Mouse (Mus musculus) CH12.LX (cell line): ENCODE results near the gene Mrpl2. TPM values are rescaled to one million over a fixed set of nuclear protein-coding genes. Genes with fewer than 3 reads are reported as not detected.

ENCODE experiments used
- DNase-seq: peaks from one replicate; pipeline ENCODE4 v3.0.0-alpha.2; 2013; ENCODE audit errors: extremely low read depth
- H3K27ac ChIP-seq: 2 replicates; pipeline ENCODE4 v1.5.1; 2012; ENCODE audit warnings: low read depth, mild to moderate bottlenecking, control low read depth, moderate library complexity; ENCODE audit not compliant: insufficient read depth
- H3K27me3 ChIP-seq: replicated peaks from 2 replicates; pipeline ENCODE3; 2012; ENCODE audit warnings: inconsistent platforms
- H3K36me3 ChIP-seq, 2 experiments: replicated peaks in 1 of 2; 2 replicates each; pipeline versions ENCODE3 to v1.6.1; 2012; ENCODE audit warnings: inconsistent platforms in 1 of 2, low read length in 1 of 2, mild to moderate bottlenecking in 1 of 2, mixed read lengths in 1 of 2, moderate library complexity in 1 of 2; ENCODE audit not compliant: control insufficient read depth in 1 of 2, insufficient read depth in 1 of 2
- H3K4me1 ChIP-seq, 2 experiments: 2 replicates each; pipeline ENCODE4 v1.6.1; 2012; ENCODE audit warnings: inconsistent platforms in 1 of 2, moderate library complexity in 1 of 2; ENCODE audit not compliant: insufficient read depth in 2 of 2, control insufficient read depth in 1 of 2
- H3K4me2 ChIP-seq: 2 replicates; pipeline ENCODE4 v1.6.1; 2012; ENCODE audit warnings: low read depth, mild to moderate bottlenecking, control low read depth; ENCODE audit not compliant: poor library complexity, insufficient read depth, severe bottlenecking
- H3K4me3 ChIP-seq, 3 experiments: fragments of 150-350 bp in 1 of 3; sonication (generic) in 1 of 3; replicated peaks in 1 of 3; 2 replicates each; pipeline versions ENCODE3 to v1.5.1; 2011 to 2012; ENCODE audit warnings: low read depth in 2 of 3, low read length in 2 of 3, mild to moderate bottlenecking in 2 of 3, moderate library complexity in 2 of 3, control low read depth in 1 of 3, improper control_type of control experiment in 1 of 3, inconsistent platforms in 1 of 3, mixed read lengths in 1 of 3; ENCODE audit not compliant: poor library complexity in 1 of 3
- H3K79me2 ChIP-seq: replicated peaks from 2 replicates; pipeline ENCODE4 v1.6.1; 2012; ENCODE audit warnings: mild to moderate bottlenecking, moderate library complexity; ENCODE audit not compliant: control insufficient read depth, poor library complexity, insufficient read depth, severe bottlenecking; ENCODE audit errors: extremely low read depth
- H3K9ac ChIP-seq: 2 replicates; pipeline ENCODE4 v1.6.1; 2012; ENCODE audit warnings: low read depth, mild to moderate bottlenecking, control low read depth, moderate library complexity; ENCODE audit not compliant: insufficient read depth
- H3K9me3 ChIP-seq: replicated peaks from 2 replicates; pipeline ENCODE3; 2012; ENCODE audit warnings: low read length, inconsistent platforms, mixed read lengths
- CHD1 ChIP-seq: IDR thresholded peaks from 2 replicates; pipeline ENCODE4 v1.6.1; 2012; ENCODE audit warnings: low read depth, low read length, improper control_type of control experiment, inconsistent platforms
- CHD2 ChIP-seq: IDR thresholded peaks from 2 replicates; pipeline ENCODE4 v1.6.1; 2011; ENCODE audit warnings: low read length, improper control_type of control experiment
- E2F4 ChIP-seq: IDR thresholded peaks from 2 replicates; pipeline ENCODE4 v1.6.1; 2011; ENCODE audit warnings: low read depth, low read length, improper control_type of control experiment; ENCODE audit not compliant: insufficient replicate concordance
- ELF1 ChIP-seq: IDR thresholded peaks from 2 replicates; pipeline ENCODE4 v1.6.1; 2014; ENCODE audit warnings: low read depth, mild to moderate bottlenecking, inconsistent platforms, low read length, improper control_type of control experiment
- EP300 ChIP-seq: IDR thresholded peaks from 2 replicates; pipeline ENCODE4 v1.6.1; 2011; ENCODE audit warnings: low read length, improper control_type of control experiment
- ETS1 ChIP-seq: conservative IDR thresholded peaks from 2 replicates; pipeline ENCODE4 v1.6.1; 2012; ENCODE audit warnings: low read depth, mild to moderate bottlenecking, inconsistent platforms, low read length, improper control_type of control experiment, moderate library complexity
- HCFC1 ChIP-seq: IDR thresholded peaks from 2 replicates; pipeline ENCODE4 v1.6.1; 2012; ENCODE audit warnings: low read depth, mild to moderate bottlenecking, inconsistent platforms, low read length, improper control_type of control experiment
- IRF4 ChIP-seq: IDR thresholded peaks from 2 replicates; pipeline ENCODE4 v1.6.1; 2014; ENCODE audit warnings: low read depth, mild to moderate bottlenecking, inconsistent platforms, low read length, improper control_type of control experiment
- JUN ChIP-seq: IDR thresholded peaks from 2 replicates; pipeline ENCODE4 v1.6.1; 2011; ENCODE audit warnings: low read depth, mild to moderate bottlenecking, low read length, improper control_type of control experiment, moderate library complexity; ENCODE audit not compliant: insufficient read depth
- JUND ChIP-seq: conservative IDR thresholded peaks from 2 replicates; pipeline ENCODE4 v1.6.1; 2011; ENCODE audit warnings: low read depth, low read length, improper control_type of control experiment
- MAFK ChIP-seq: IDR thresholded peaks from 2 replicates; pipeline ENCODE4 v1.6.1; 2011; ENCODE audit warnings: low read length, improper control_type of control experiment; ENCODE audit not compliant: insufficient replicate concordance
- MEF2A ChIP-seq: IDR thresholded peaks from 2 replicates; pipeline ENCODE4 v1.6.1; 2014; ENCODE audit warnings: low read depth, mild to moderate bottlenecking, inconsistent platforms, low read length, improper control_type of control experiment, borderline replicate concordance
- NELFE ChIP-seq: IDR thresholded peaks from 2 replicates; pipeline ENCODE4 v1.6.1; 2011; ENCODE audit warnings: low read depth, low read length, improper control_type of control experiment
- NRF1 ChIP-seq: IDR thresholded peaks from 2 replicates; pipeline ENCODE4 v1.6.1; 2014; ENCODE audit warnings: low read depth, mild to moderate bottlenecking, inconsistent platforms, low read length, improper control_type of control experiment, moderate library complexity
- PAX5 ChIP-seq: IDR thresholded peaks from 2 replicates; pipeline ENCODE4 v1.6.1; 2012; ENCODE audit warnings: low read length, inconsistent platforms, mixed read lengths
- POLR2A ChIP-seq: IDR thresholded peaks from 2 replicates; pipeline ENCODE4 v1.6.1; 2011; ENCODE audit warnings: low read depth, mild to moderate bottlenecking, improper control_type of control experiment, low read length
- SIN3A ChIP-seq: IDR thresholded peaks from 2 replicates; pipeline ENCODE4 v1.6.1; 2012; ENCODE audit warnings: low read length, improper control_type of control experiment, inconsistent platforms
- SMC3 ChIP-seq: IDR thresholded peaks from 2 replicates; pipeline ENCODE4 v1.6.1; 2011; ENCODE audit warnings: low read depth, low read length, improper control_type of control experiment
- TCF12 ChIP-seq: IDR thresholded peaks from 2 replicates; pipeline ENCODE4 v1.6.1; 2014; ENCODE audit warnings: low read depth, mild to moderate bottlenecking, inconsistent platforms, low read length, improper control_type of control experiment
- USF2 ChIP-seq: conservative IDR thresholded peaks from 2 replicates; pipeline ENCODE4 v1.6.1; 2011; ENCODE audit warnings: low read depth, low read length, improper control_type of control experiment
- ZKSCAN1 ChIP-seq: IDR thresholded peaks from 2 replicates; pipeline ENCODE4 v1.6.1; 2012; ENCODE audit warnings: low read depth, inconsistent platforms, low read length, improper control_type of control experiment, borderline replicate concordance
- dilution Hi-C: fragments of 300-500 bp; cut with MboI; formaldehyde crosslinking; loops from 2 replicates; pipeline ENCODE4 v1.14.3; 2020; ENCODE audit warnings: low sequenced_read_pairs; ENCODE audit not compliant: extremely low pct_unique_long_range_greater_than_20kb, extremely low pct_ligation_motif_present
- in situ Hi-C: fragments of 300-500 bp; cut with MboI; formaldehyde crosslinking; loops from 3 replicates; pipeline ENCODE4 v1.14.3; 2019; ENCODE audit warnings: low sequenced_read_pairs, low pct_ligation_motif_present, low pct_unique_long_range_greater_than_20kb, mixed read lengths
- polyA plus RNA-seq: library from polyadenylated mRNA; unstranded; fragments of >175 nt; gene quantifications from 2 replicates; pipeline ENCODE4 v1.2.1, GENCODE M21; 2012; ENCODE audit warnings: low read depth; ENCODE audit not compliant: insufficient read length
- total RNA-seq, 2 experiments: library from RNA; depleted of rRNA; stranded (reverse); fragments of 300-350 nt in 1 of 2; fragments of >200 nt in 1 of 2; gene quantifications; 2 replicates each; pipeline ENCODE4 v1.2.3; 2012 to 2014

Mrpl2 gene
- total and polyA plus RNA-seq, 3 experiments, result 130 to 238 (median 158) TPM

DNA sequence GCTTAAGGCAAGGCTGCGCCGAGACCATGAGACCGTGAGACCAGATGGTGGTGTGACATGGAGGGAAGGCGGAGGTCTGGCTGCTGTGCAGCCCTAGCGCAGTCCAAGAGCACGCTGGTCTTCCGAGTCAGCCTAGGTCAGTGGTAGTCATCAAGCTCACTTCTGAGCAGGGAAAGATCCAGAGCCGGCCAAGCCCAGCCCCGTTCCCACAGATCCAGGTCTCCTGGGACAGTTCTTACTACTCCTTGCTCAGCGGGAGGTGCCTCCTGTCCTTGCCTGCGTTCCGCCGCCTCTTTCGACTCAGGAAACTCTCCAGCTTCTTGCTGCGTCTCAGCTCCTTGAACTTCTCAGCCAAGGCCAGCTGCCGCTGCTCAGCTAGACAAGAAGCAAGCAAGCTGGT, 21.7 kb downstream of the Mrpl2 start:
- dilution Hi-C loops, result no loop called here
- H3K27me3 ChIP-seq, result no peaks in the 10 kb centered on the region
- H3K9me3 ChIP-seq, result peaks cover 7% of the 10 kb centered on the region
- no peak overlapping the region for H3K4me2 ChIP-seq
- no peak for DNase-seq
- H3K27ac ChIP-seq, result no peak overlapping the region
- H3K4me1 ChIP-seq, result peaks cover 0 to 16% of the 10 kb centered on the region in 2 experiments; a peak in 2 of 4 replicates
- H3K9ac ChIP-seq, result no peak overlapping the region
- in situ Hi-C loops, result no loop called here
- no peak for TF ChIP-seq SIN3A
- TF ChIP-seq HCFC1, result no peak
- no peak for TF ChIP-seq ETS1
- no peak for TF ChIP-seq MEF2A
- no peak for TF ChIP-seq JUND
- no peak for TF ChIP-seq NRF1
- no peak for TF ChIP-seq EP300
- no peak for TF ChIP-seq USF2
- TF ChIP-seq CHD1, result no peak
- TF ChIP-seq POLR2A, result no peak
- no peak for TF ChIP-seq ELF1
- no peak for TF ChIP-seq PAX5
- no peak for TF ChIP-seq CHD2
- no peak for TF ChIP-seq IRF4
- no peak for TF ChIP-seq MAFK
- TF ChIP-seq TCF12, result no peak
- TF ChIP-seq JUN, result no peak
- no peak for TF ChIP-seq SMC3
- no peak for TF ChIP-seq ZKSCAN1
- no peak for TF ChIP-seq NELFE
- H3K79me2 ChIP-seq, result peaks cover 8% of the 10 kb centered on the region
- peaks cover 67 to 90% of the 10 kb centered on the region in 2 experiments for H3K36me3 ChIP-seq
- no peak overlapping the region for H3K4me3 ChIP-seq

GRCm38 (mm10) chr17:46669911-46670310, 23.9 kb downstream of the Mrpl2 start:
- H3K4me2 ChIP-seq, result no peak overlapping the region
- H3K4me3 ChIP-seq, result no peak overlapping the region
- H3K4me1 ChIP-seq, result peaks cover 8 to 29% of the 10 kb centered on the region in 2 experiments
- TF ChIP-seq PAX5, result no peak
- no peak for TF ChIP-seq MEF2A
- no peak for TF ChIP-seq E2F4
- in situ Hi-C loops (no loop called here), dilution Hi-C loops (no loop called here)
- no peak for DNase-seq
- peaks cover 20% of the 10 kb centered on the region for H3K79me2 ChIP-seq
- H3K36me3 ChIP-seq, result peaks cover 54 to 78% of the 10 kb centered on the region in 2 experiments
- H3K27ac ChIP-seq, result no peak overlapping the region
- no peaks in the 10 kb centered on the region for H3K27me3 ChIP-seq
- no peak overlapping the region for H3K9ac ChIP-seq
- H3K9me3 ChIP-seq, result peaks cover 7% of the 10 kb centered on the region
